Mouse (Mus musculus) lung, adult 2 months (tissue): Measurements from ENCODE around the gene Aldh1a3.

Experiments used
- CTCF ChIP-seq: fragments of 200-500 bp; IDR thresholded peaks from 2 replicates; pipeline ENCODE4 v1.5.1; 2011; ENCODE audit warnings: mild to moderate bottlenecking, low read length, control low read depth; ENCODE audit not compliant: insufficient read depth
- POLR2A ChIP-seq: fragments of 200-500 bp; IDR thresholded peaks from 2 replicates; pipeline ENCODE4 v1.6.1; 2011; ENCODE audit warnings: low read depth, mild to moderate bottlenecking, control low read depth, low read length, borderline replicate concordance; ENCODE audit errors: extremely low read depth

DNA sequence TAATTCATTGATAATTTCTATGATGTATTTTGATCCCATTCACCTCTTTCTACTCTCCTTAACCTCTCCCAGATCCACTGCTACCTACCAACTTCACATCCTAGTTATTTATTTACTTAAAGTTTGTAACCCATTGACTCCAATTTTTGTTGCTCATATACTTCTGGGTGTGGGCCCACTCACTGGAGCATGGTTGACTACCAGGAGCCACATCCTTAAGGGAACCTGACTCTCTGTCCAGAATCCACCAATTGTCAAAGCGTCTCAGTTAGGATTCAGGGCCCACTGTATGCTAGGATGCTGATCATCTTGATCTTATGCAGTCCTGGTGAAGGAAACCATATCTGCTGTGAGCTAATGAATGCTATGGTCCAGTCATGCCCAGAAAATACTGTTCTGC, 35.8 kb upstream of the Aldh1a3 start:
- no peak for TF ChIP-seq CTCF
- no peak for TF ChIP-seq POLR2A
